In the genomic region with DNA sequence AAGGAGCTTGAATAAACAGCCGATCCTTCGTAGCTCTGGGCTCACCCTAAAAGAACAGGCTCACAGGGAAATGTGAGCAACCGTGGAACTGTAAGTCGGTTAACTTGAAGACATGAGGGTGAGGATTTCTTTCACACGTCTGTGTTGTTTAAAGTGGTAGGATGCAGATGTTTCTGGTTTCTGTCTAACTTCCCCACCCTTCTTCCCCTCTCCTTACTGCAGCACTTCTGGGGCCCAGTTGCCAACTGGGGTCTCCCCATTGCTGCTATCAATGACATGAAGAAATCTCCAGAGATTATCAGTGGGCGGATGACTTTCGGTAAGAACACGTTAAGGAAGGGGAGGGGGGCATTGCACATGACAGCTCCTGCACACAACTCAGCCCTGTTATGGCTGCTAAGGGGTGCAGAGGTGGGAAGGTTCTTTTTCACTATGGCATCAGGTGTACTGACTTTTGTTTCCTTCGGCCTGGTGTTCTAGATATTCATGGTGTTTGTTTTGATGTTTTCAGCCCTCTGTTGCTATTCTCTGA, we compare ENCODE assay signal across 19 mouse cellular contexts. TPM values are rescaled to one million over a fixed set of nuclear protein-coding genes. Genes with fewer than 3 reads are reported as not detected.
"Had no signal": no experiment of that assay in that cellular context is flagged by ENCODE, and none has a peak within 500 bp of the region (broad histone marks: within the 10 kb centered on the region; RNA-seq: fewer than 3 reads in every experiment).

No protein-coding gene starts in this region.

- H3K9me3 ChIP-seq: liver, embryonic 15.5 days; lung, embryonic 15.5 days; megakaryocyte, embryonic 14.5 days; midbrain, embryonic 12.5 days; midbrain, embryonic 15.5 days; neural tube, embryonic 12.5 days had no signal

- DNase-seq: liver, postnatal 0 days; lung, adult 2 months; lung, postnatal 14 days; lung, postnatal 36 days; right cerebral cortex, postnatal 14 days; thymus, adult 18-20 months; thymus, postnatal 14 days; thymus, postnatal 36 days had no signal

- H3K9ac ChIP-seq: liver, embryonic 15.5 days; liver, postnatal 0 days; lung, embryonic 15.5 days; midbrain, embryonic 12.5 days; midbrain, embryonic 15.5 days; neural tube, embryonic 12.5 days had no signal

- H3K4me3 ChIP-seq: liver, embryonic 15.5 days; lung, embryonic 15.5 days; megakaryocyte, embryonic 14.5 days; midbrain, embryonic 12.5 days; midbrain, embryonic 15.5 days; neural tube, embryonic 12.5 days had no signal

- H3K4me1 ChIP-seq: liver, embryonic 15.5 days; lung, embryonic 15.5 days; midbrain, embryonic 12.5 days; midbrain, embryonic 15.5 days; neural tube, embryonic 12.5 days had no signal

- H3K4me2 ChIP-seq: liver, embryonic 15.5 days; lung, embryonic 15.5 days; midbrain, embryonic 12.5 days; midbrain, embryonic 15.5 days; neural tube, embryonic 12.5 days had no signal

- H3K27ac ChIP-seq: liver, embryonic 15.5 days; lung, embryonic 15.5 days; macrophage; midbrain, embryonic 12.5 days; midbrain, embryonic 15.5 days; neural tube, embryonic 12.5 days had no signal

- H3K27me3 ChIP-seq: liver, embryonic 15.5 days; lung, embryonic 15.5 days; megakaryocyte, embryonic 14.5 days; midbrain, embryonic 12.5 days; midbrain, embryonic 15.5 days; neural tube, embryonic 12.5 days had no signal

- ATAC-seq: liver, postnatal 0 days; lung, postnatal 0 days; midbrain, embryonic 15.5 days had no signal

RNA-seq across cellular contexts. Expression of a gene that starts 40.9 kb away (rescaled TPM):
- total RNA-seq: monocyte, adult 5-6 weeks had no signal
- polyA plus RNA-seq: liver, postnatal 0 days had no signal

RNA-seq across cellular contexts. Expression of a gene that starts 59.4 kb away (rescaled TPM):
- total RNA-seq: megakaryocyte progenitor cell, adult 5-6 weeks; monocyte, adult 5-6 weeks; neutrophil, adult 5-6 weeks had no signal
- polyA plus RNA-seq: liver, embryonic 15.5 days; liver, postnatal 0 days; macrophage had no signal
